Mouse (Mus musculus): ENCODE measurements around the gene Cbx5.

The Cbx5 gene

GRCm38 (mm10) chr15:103145635-103146299 lies 93.8 kb downstream of the Cbx5 start:
- DNase-seq (ENCODE audit: low spot score) = no peak

- DNase-seq (ENCODE audit: low spot score) = no peak
Measured at GRCm38 (mm10) chr15:103144176-103144575, 95.4 kb downstream of the Cbx5 start.
